Comparison of ENCODE assay signal across 9 mouse cellular contexts in genomic region chr7:19077761-19078160, GRCm38 (mm10). TPM values are rescaled to one million over a fixed set of nuclear protein-coding genes. Genes with fewer than 3 reads are reported as not detected.
DNase-seq lines count a peak whose midpoint lies in the region; ATAC-seq and TF ChIP-seq lines count a peak whose summit lies in the region.
"Had no signal": no experiment of that assay in that cellular context is flagged by ENCODE, and none has a peak within 500 bp of the region (broad histone marks: within the 10 kb centered on the region; RNA-seq: fewer than 3 reads in every experiment).

No protein-coding gene starts in this region.

- 84% methylated on average over 14 of the region's 14 CpGs for WGBS in forebrain, postnatal 0 days
- WGBS in limb, embryonic 11.5 days = 84% methylated on average over 14 of the region's 14 CpGs
- WGBS in midbrain, embryonic 16.5 days = 75% methylated on average over 14 of the region's 14 CpGs

- TF ChIP-seq CTCF in forebrain, postnatal 0 days (IDR thresholded peaks at IDR 0.05; ENCODE audit: low read depth) = no peak

- peaks cover 9% of the 10 kb centered on the region for H3K4me1 ChIP-seq in forebrain, postnatal 0 days (ENCODE audit: insufficient read depth)
- peaks cover 13% of the 10 kb centered on the region for H3K4me1 ChIP-seq in limb, embryonic 11.5 days (ENCODE audit: control insufficient read depth, insufficient read depth, low read length)
- H3K4me1 ChIP-seq in midbrain, embryonic 16.5 days (ENCODE audit: control insufficient read depth, insufficient read depth, low read length) = peaks cover 22% of the 10 kb centered on the region

- no peak for ATAC-seq in forebrain, postnatal 0 days
- ATAC-seq in limb, embryonic 11.5 days (ENCODE audit: insufficient number of reproducible peaks, low FRiP score, low TSS enrichment, low read depth) = no peak
- no peak for ATAC-seq in midbrain, embryonic 16.5 days
- no peak for ATAC-seq in erythroid progenitor cell, adult 5-6 weeks (replicated peaks; ENCODE audit: low FRiP score, poor library complexity, severe bottlenecking)

- DNase-seq in lung, adult 18-20 months = peak; percentile 51 to 71
- no peak for DNase-seq in lung, postnatal 10 days
- no peak for DNase-seq in forebrain, postnatal 0 days
- no peak for DNase-seq in limb, embryonic 11.5 days (ENCODE audit: low spot score)
- no peak for DNase-seq in urinary bladder, postnatal 14 days (ENCODE audit: low spot score)
- DNase-seq in adrenal gland, postnatal 10 days = no peak

- peaks cover 46% of the 10 kb centered on the region for H3K36me3 ChIP-seq in forebrain, postnatal 0 days (ENCODE audit: insufficient read depth)
- H3K36me3 ChIP-seq in limb, embryonic 11.5 days (ENCODE audit: control insufficient read depth, insufficient read depth, low read length) = peaks cover 35% of the 10 kb centered on the region
- H3K36me3 ChIP-seq in midbrain, embryonic 16.5 days (ENCODE audit: control insufficient read depth, insufficient read depth, low read length) = peaks cover 34% of the 10 kb centered on the region

- no peaks in the 10 kb centered on the region for H3K9me3 ChIP-seq in forebrain, postnatal 0 days (ENCODE audit: low read length)
- H3K9me3 ChIP-seq in limb, embryonic 11.5 days (ENCODE audit: control insufficient read depth, low read length) = no peaks in the 10 kb centered on the region
- H3K9me3 ChIP-seq in midbrain, embryonic 16.5 days (replicated peaks; ENCODE audit: control insufficient read depth, low read length, poor library complexity, severe bottlenecking) = no peaks in the 10 kb centered on the region

- peak overlapping the region; percentile 86; the same call in 1 of the 2 replicates for H3K4me2 ChIP-seq in forebrain, postnatal 0 days (ENCODE audit: low read depth)
- H3K4me2 ChIP-seq in limb, embryonic 11.5 days (ENCODE audit: low read depth, severe bottlenecking) = peak overlapping the region; percentile 96
- H3K4me2 ChIP-seq in midbrain, embryonic 16.5 days (ENCODE audit: low read length) = peak overlapping the region; percentile 95

- no peaks in the 10 kb centered on the region for H3K27me3 ChIP-seq in forebrain, postnatal 0 days (ENCODE audit: insufficient read depth, low read length)
- H3K27me3 ChIP-seq in limb, embryonic 11.5 days (ENCODE audit: control insufficient read depth, insufficient read depth, low read length) = no peaks in the 10 kb centered on the region
- H3K27me3 ChIP-seq in midbrain, embryonic 16.5 days (ENCODE audit: control insufficient read depth, insufficient read depth, low read depth, low read length) = no peaks in the 10 kb centered on the region

- H3K4me3 ChIP-seq in forebrain, postnatal 0 days (ENCODE audit: low read depth, low read length) = no peak overlapping the region
- peak overlapping the region; percentile 85 for H3K4me3 ChIP-seq in limb, embryonic 11.5 days (ENCODE audit: low read depth, low read length)
- H3K4me3 ChIP-seq in midbrain, embryonic 16.5 days (ENCODE audit: low read depth, low read length) = no peak overlapping the region

- no peak overlapping the region for H3K27ac ChIP-seq in forebrain, postnatal 0 days (ENCODE audit: low read depth, low read length)
- H3K27ac ChIP-seq in limb, embryonic 11.5 days (replicated peaks; ENCODE audit: low read depth, low read length) = no peak overlapping the region
- H3K27ac ChIP-seq in midbrain, embryonic 16.5 days (ENCODE audit: low read length) = no peak overlapping the region

- H3K9ac ChIP-seq in forebrain, postnatal 0 days = peak overlapping the region; percentile 97; the same call in 1 of the 2 replicates
- H3K9ac ChIP-seq in limb, embryonic 11.5 days (ENCODE audit: low read length) = no peak overlapping the region
- peak overlapping the region; percentile 98 for H3K9ac ChIP-seq in midbrain, embryonic 16.5 days (ENCODE audit: low read depth, low read length)

RNA-seq across cellular contexts. Expression of gene Dmwd, which starts 1.7 kb away (rescaled TPM):
- 96.5 and 122 TPM in 2 replicates for total RNA-seq in forebrain, postnatal 0 days (2014; rRNA removed)
- polyA plus RNA-seq in forebrain, postnatal 0 days (2015; fragmentation: Nextera tagmentation; extraction: Ambion mirVana) = 43.6 and 43.8 TPM in 2 replicates
- 18.8 and 25.6 TPM in 2 replicates for polyA plus RNA-seq in limb, embryonic 11.5 days (2014; fragmentation: Nextera tagmentation; extraction: Ambion mirVana)
- polyA plus RNA-seq in midbrain, embryonic 16.5 days (2015; fragmentation: Nextera tagmentation; extraction: Ambion mirVana) = 28.4 and 28.7 TPM in 2 replicates
- total RNA-seq in erythroid progenitor cell, adult 5-6 weeks (2015; ENCODE audit: low replicate concordance) = 17.7 and 33.1 TPM in 2 replicates
- 13.1 and 19.4 TPM in 2 replicates for total RNA-seq in erythroid progenitor cell, adult 5-6 weeks (2017; ENCODE audit: low replicate concordance)
- total RNA-seq in adrenal gland, postnatal 10 days (2021) = 10 to 100 TPM; 43.5 to 48.4 TPM

RNA-seq across cellular contexts. Expression of gene Dmpk, which starts 5.9 kb away (rescaled TPM):
- total RNA-seq in forebrain, postnatal 0 days (2014; rRNA removed) = 16.2 and 20.8 TPM in 2 replicates
- 2.2 and 3.0 TPM in 2 replicates for polyA plus RNA-seq in forebrain, postnatal 0 days (2015; fragmentation: Nextera tagmentation; extraction: Ambion mirVana)
- polyA plus RNA-seq in limb, embryonic 11.5 days (2014; fragmentation: Nextera tagmentation; extraction: Ambion mirVana) = 8.6 and 9.2 TPM in 2 replicates
- polyA plus RNA-seq in midbrain, embryonic 16.5 days (2015; fragmentation: Nextera tagmentation; extraction: Ambion mirVana) = 6.9 and 8.1 TPM in 2 replicates
- total RNA-seq in erythroid progenitor cell, adult 5-6 weeks (2015; ENCODE audit: low replicate concordance) = 15.9 and 18.4 TPM in 2 replicates
- total RNA-seq in erythroid progenitor cell, adult 5-6 weeks (2017; ENCODE audit: low replicate concordance) = 4.2 and 5.0 TPM in 2 replicates
- total RNA-seq in adrenal gland, postnatal 10 days (2021) = 10 to 100 TPM; 51.8 to 93.9 TPM

RNA-seq across cellular contexts. Expression of gene Six5, which starts 16.6 kb away (rescaled TPM):
- 3.0 and 4.1 TPM in 2 replicates for total RNA-seq in forebrain, postnatal 0 days (2014; rRNA removed)
- polyA plus RNA-seq in forebrain, postnatal 0 days (2015; fragmentation: Nextera tagmentation; extraction: Ambion mirVana) = 0.97 and 1.0 TPM in 2 replicates
- polyA plus RNA-seq in limb, embryonic 11.5 days (2014; fragmentation: Nextera tagmentation; extraction: Ambion mirVana) = 8.7 and 8.9 TPM in 2 replicates
- polyA plus RNA-seq in midbrain, embryonic 16.5 days (2015; fragmentation: Nextera tagmentation; extraction: Ambion mirVana) = 1.5 and 1.6 TPM in 2 replicates
- not detected in 2 replicates for total RNA-seq in erythroid progenitor cell, adult 5-6 weeks (2015; ENCODE audit: low replicate concordance)
- total RNA-seq in erythroid progenitor cell, adult 5-6 weeks (2017; ENCODE audit: low replicate concordance) = 0.13 TPM in 1 of 2 replicates, not detected in the other
- total RNA-seq in adrenal gland, postnatal 10 days (2021) = 10 to 100 TPM; 12.3 to 17.3 TPM

RNA-seq across cellular contexts. Expression of gene Rsph6a, which starts 23.3 kb away (rescaled TPM):
- 0.19 and 0.23 TPM in 2 replicates for total RNA-seq in forebrain, postnatal 0 days (2014; rRNA removed)
- 0.09 and 0.23 TPM in 2 replicates for polyA plus RNA-seq in forebrain, postnatal 0 days (2015; fragmentation: Nextera tagmentation; extraction: Ambion mirVana)
- not detected in 2 replicates for polyA plus RNA-seq in limb, embryonic 11.5 days (2014; fragmentation: Nextera tagmentation; extraction: Ambion mirVana)
- 0.14 and 0.28 TPM in 2 replicates for polyA plus RNA-seq in midbrain, embryonic 16.5 days (2015; fragmentation: Nextera tagmentation; extraction: Ambion mirVana)
- total RNA-seq in erythroid progenitor cell, adult 5-6 weeks (2015; ENCODE audit: low replicate concordance) = not detected in 2 replicates
- not detected in 2 replicates for total RNA-seq in erythroid progenitor cell, adult 5-6 weeks (2017; ENCODE audit: low replicate concordance)
- not detected for total RNA-seq in adrenal gland, postnatal 10 days (2021)
- total RNA-seq: adrenal gland, adult 18-20 months had no signal

RNA-seq across cellular contexts. Expression of gene Gm4969, which starts 40.4 kb away (rescaled TPM):
- total RNA-seq in forebrain, postnatal 0 days (2014; rRNA removed) = 5.3 and 8.9 TPM in 2 replicates
- 8.3 and 10.6 TPM in 2 replicates for polyA plus RNA-seq in forebrain, postnatal 0 days (2015; fragmentation: Nextera tagmentation; extraction: Ambion mirVana)
- 1.8 and 2.0 TPM in 2 replicates for polyA plus RNA-seq in limb, embryonic 11.5 days (2014; fragmentation: Nextera tagmentation; extraction: Ambion mirVana)
- 8.2 and 9.5 TPM in 2 replicates for polyA plus RNA-seq in midbrain, embryonic 16.5 days (2015; fragmentation: Nextera tagmentation; extraction: Ambion mirVana)
- total RNA-seq in erythroid progenitor cell, adult 5-6 weeks (2015; ENCODE audit: low replicate concordance) = not detected in 2 replicates
- total RNA-seq in erythroid progenitor cell, adult 5-6 weeks (2017; ENCODE audit: low replicate concordance) = not detected in 2 replicates
- under 1 TPM; 0.21 to 0.24 TPM for total RNA-seq in adrenal gland, postnatal 10 days (2021)
- total RNA-seq: adrenal gland, adult 18-20 months had no signal

Comparison
In these comparisons a context has a peak if more than half of its experiments do, and no peak if none do; other contexts are left out.
1. DNase-seq: peak in lung, adult 18-20 months (2 of 2); none in lung, postnatal 10 days (single experiment), forebrain, postnatal 0 days (single experiment), limb, embryonic 11.5 days (single experiment), urinary bladder, postnatal 14 days (single experiment) and adrenal gland, postnatal 10 days (single experiment).
2. Peak in every context shown above with its lines, with median percentiles within 50 percentile points of each other: H3K4me2 ChIP-seq.